In genomic region chr8:117930687-117931086, GRCm38 (mm10) we compare ENCODE assay signal across 8 mouse cellular contexts.
DNase-seq lines count a peak whose midpoint lies in the region; ATAC-seq and TF ChIP-seq lines count a peak whose summit lies in the region.

No protein-coding gene starts in this region.

- H3K4me2 ChIP-seq in forebrain, postnatal 0 days (ENCODE audit: low read depth) = no peak overlapping the region
- no peak overlapping the region for H3K4me2 ChIP-seq in forebrain, embryonic 15.5 days (replicated peaks)
- no peak overlapping the region for H3K4me2 ChIP-seq in liver, postnatal 0 days (ENCODE audit: low read depth, low read length)

- DNase-seq in forebrain, postnatal 0 days = peak; percentile 72
- no peak for DNase-seq in liver, postnatal 0 days
- no peak for DNase-seq in liver
- peak; percentile 11 for DNase-seq in c-Kit-positive CD71-positive TER-119-positive erythroid progenitor cells, embryonic 14.5 days (ENCODE audit: low spot score)
- DNase-seq in large intestine, adult 2 months (ENCODE audit: low read depth, low spot score) = peak; percentile 25
- no peak for DNase-seq in spleen, postnatal 36 days (ENCODE audit: low spot score in 2 of 2)
- no peak for DNase-seq in right cerebral cortex, postnatal 36 days (ENCODE audit: low spot score in 2 of 2)

- no peaks in the 10 kb centered on the region for H3K9me3 ChIP-seq in forebrain, postnatal 0 days (ENCODE audit: low read length)
- H3K9me3 ChIP-seq in forebrain, embryonic 15.5 days = no peaks in the 10 kb centered on the region
- no peaks in the 10 kb centered on the region for H3K9me3 ChIP-seq in liver, postnatal 0 days (ENCODE audit: low read length)

- WGBS in forebrain, postnatal 0 days = 52% methylated on average over 6 of the region's 6 CpGs
- WGBS in forebrain, embryonic 15.5 days = 61% methylated on average over 6 of the region's 6 CpGs
- 45% methylated on average over 6 of the region's 6 CpGs for whole genome bisulfite sequencing in liver, postnatal 0 days (ENCODE audit: insufficient replicate concordance)
- WGBS in large intestine, adult 2 months = 54% methylated on average over 6 of the region's 6 CpGs

- no peak overlapping the region for H3K27ac ChIP-seq in forebrain, postnatal 0 days (ENCODE audit: low read depth, low read length)
- H3K27ac ChIP-seq in forebrain, embryonic 15.5 days (replicated peaks) = no peak overlapping the region
- H3K27ac ChIP-seq in liver, postnatal 0 days (ENCODE audit: low read depth) = no peak overlapping the region

- no peak overlapping the region for H3K4me3 ChIP-seq in forebrain, postnatal 0 days (ENCODE audit: low read depth, low read length)
- H3K4me3 ChIP-seq in forebrain, embryonic 15.5 days = no peak overlapping the region
- no peak overlapping the region for H3K4me3 ChIP-seq in liver, postnatal 0 days (ENCODE audit: low read depth, low read length)

- no peaks in the 10 kb centered on the region for H3K27me3 ChIP-seq in forebrain, postnatal 0 days (ENCODE audit: insufficient read depth, low read length)
- H3K27me3 ChIP-seq in forebrain, embryonic 15.5 days = no peaks in the 10 kb centered on the region
- H3K27me3 ChIP-seq in liver, postnatal 0 days (ENCODE audit: insufficient read depth, low read length) = no peaks in the 10 kb centered on the region

- ATAC-seq in forebrain, postnatal 0 days = no peak
- ATAC-seq in forebrain, embryonic 15.5 days (replicated peaks) = no peak
- ATAC-seq in liver, postnatal 0 days = no peak

- peak; percentile 78 for TF ChIP-seq CTCF in forebrain, postnatal 0 days (IDR thresholded peaks at IDR 0.05; ENCODE audit: low read depth)
- TF ChIP-seq CTCF in liver, postnatal 0 days (IDR thresholded peaks at IDR 0.05; ENCODE audit: low read depth) = peak; percentile 62

- no peaks in the 10 kb centered on the region for H3K36me3 ChIP-seq in forebrain, postnatal 0 days (ENCODE audit: insufficient read depth)
- no peaks in the 10 kb centered on the region for H3K36me3 ChIP-seq in forebrain, embryonic 15.5 days
- H3K36me3 ChIP-seq in liver, postnatal 0 days (replicated peaks; ENCODE audit: insufficient read depth, low read length) = no peaks in the 10 kb centered on the region

- TF ChIP-seq EP300 in liver, postnatal 0 days (IDR thresholded peaks at IDR 0.05; ENCODE audit: low read depth) = no peak

- H3K9ac ChIP-seq in forebrain, postnatal 0 days = no peak overlapping the region
- no peak overlapping the region for H3K9ac ChIP-seq in forebrain, embryonic 15.5 days (replicated peaks)
- H3K9ac ChIP-seq in liver, postnatal 0 days (replicated peaks) = no peak overlapping the region

- no peaks in the 10 kb centered on the region for H3K4me1 ChIP-seq in forebrain, postnatal 0 days (ENCODE audit: insufficient read depth)
- H3K4me1 ChIP-seq in forebrain, embryonic 15.5 days = peaks cover 13% of the 10 kb centered on the region
- no peaks in the 10 kb centered on the region for H3K4me1 ChIP-seq in liver, postnatal 0 days (ENCODE audit: insufficient read depth)

Comparison
In these comparisons a context has a peak if more than half of its experiments do, and no peak if none do; other contexts are left out.
1. DNase-seq: peak in forebrain, postnatal 0 days (single experiment), c-Kit-positive CD71-positive TER-119-positive erythroid progenitor cells, embryonic 14.5 days (single experiment) and large intestine, adult 2 months (single experiment); none in liver, postnatal 0 days (single experiment), liver (single experiment), spleen, postnatal 36 days (0 of 2) and right cerebral cortex, postnatal 36 days (0 of 2).